Mouse (Mus musculus) ZHBTc4 (cell line): Measurements from ENCODE around the gene Soat1.
"Not testable (repeated sequence)": the region's sequence is repeated elsewhere in the genome, so short reads cannot be mapped to it uniquely, and the experiment has no call there.

Source experiments
- DNase-seq: peaks from one replicate; pipeline ENCODE4 v3.0.0-alpha.2; 2011; ENCODE audit warnings: low read depth, low spot score

The Soat1 gene

DNA sequence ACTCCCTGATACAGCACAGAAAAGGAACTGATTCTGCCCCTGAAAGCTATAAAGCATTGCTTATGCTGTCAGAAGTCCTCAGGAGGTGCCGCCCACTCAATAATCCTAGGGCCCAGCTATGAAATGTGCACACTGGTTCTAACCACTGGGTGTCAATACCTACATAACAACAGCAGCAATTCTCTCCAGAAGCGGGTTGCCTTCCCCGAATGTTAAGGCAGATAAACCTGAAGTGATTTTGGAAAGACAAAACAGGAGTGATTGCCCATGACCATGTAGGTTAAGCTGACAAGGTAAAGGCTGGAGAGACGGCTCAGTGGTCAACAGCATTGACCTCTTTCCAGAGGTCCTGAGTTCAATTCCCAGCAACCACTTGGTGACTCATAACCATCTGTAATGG is 48.4 kb downstream of the Soat1 start:
- no peak for DNase-seq

DNA sequence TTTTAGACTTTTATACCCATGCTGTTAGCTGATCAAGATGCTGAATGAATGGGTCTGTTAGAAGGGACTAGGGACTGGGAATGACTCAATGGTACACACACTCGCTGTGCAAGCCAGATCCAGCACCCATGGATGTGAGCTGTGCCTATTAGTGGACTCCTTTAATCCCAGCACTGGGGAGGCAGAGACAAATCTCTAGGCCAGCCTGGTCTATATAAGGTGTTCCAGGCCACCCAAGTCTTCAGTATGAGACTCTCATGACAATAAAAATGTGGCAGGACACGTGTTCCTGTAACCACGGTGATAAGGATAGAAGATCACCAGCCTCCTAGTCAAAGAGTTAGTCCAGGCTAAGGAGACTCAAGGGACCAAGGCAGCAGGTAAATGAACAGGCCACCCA is 50.1 kb downstream of the Soat1 start:
- no peak for DNase-seq

DNA sequence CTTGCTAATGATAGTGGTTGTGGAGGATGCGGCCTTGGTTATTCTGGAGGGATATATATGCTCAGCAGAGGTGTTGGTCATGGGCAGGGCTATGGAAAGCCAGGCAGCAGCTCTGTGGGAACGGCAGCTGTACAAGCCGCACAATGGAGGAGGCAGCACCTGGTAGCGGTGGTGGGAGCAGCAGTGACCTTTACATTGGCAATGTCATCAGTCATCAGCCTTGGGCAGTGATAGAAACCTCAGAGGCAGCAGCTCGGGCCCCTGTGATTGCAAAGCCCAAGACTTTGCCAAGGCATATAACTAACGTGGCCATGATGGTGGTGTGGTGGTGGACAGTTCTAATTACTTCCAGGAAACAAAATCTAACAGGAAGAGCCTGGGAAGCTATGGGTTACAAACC is 50.6 kb downstream of the Soat1 start:
- DNase-seq, result no peak

DNA sequence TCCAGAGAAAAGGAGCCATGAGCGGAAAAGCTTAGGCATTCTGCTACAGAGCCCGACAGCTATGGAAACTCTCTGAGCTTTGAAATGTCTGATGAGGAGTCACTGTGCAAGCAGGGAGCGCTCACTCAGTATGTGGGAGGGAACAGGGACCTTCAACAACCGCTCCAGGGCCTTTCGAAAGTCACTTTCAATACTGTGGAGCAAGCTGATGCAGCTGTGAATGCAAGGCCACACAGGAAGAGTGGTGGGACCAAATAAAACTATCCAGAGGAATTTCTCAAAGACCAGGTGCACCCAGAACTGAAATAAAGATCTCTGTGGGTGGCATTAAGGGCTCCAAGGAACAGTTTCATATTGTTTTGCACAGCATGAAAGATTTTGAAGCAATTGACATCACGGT is 51.3 kb downstream of the Soat1 start:
- DNase-seq, result peak; percentile 14

DNA sequence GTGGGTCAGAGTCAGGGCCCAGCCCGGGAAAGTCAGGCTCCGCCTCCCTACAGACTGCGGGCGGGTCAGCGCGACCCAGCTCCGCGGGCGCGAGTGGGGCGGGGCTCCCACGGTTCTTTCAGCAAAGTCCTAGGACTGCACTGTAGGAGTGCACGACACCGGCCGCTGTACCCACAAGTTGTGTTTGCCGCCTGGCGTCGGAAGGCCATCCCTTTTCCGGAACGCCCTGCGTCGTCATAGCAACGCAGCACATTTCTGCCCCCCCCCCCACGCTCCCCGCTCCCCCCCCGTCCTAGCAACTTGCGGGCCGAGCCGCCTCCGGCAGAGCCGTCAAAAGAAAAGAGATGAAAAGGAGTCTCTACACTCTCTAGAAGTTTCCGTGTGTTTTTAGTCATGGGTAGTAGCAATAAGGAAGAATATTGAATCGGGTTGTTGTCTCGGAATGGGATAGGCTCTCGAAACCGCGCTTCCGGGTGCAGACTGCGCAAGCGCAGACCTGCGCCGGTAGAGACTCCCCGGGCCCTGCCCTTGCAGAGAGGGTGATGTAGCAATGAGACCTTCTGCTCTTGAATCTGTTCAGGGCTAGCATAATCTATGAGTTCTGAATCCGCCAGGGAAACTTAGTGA is 53.3 kb downstream of the Soat1 start, which contains the start of gene Axdnd1:
Gene Axdnd1 (minus strand): TSS at position 489 of the 627 bp plus-strand sequence.
- peak; percentile 94 for DNase-seq

DNA sequence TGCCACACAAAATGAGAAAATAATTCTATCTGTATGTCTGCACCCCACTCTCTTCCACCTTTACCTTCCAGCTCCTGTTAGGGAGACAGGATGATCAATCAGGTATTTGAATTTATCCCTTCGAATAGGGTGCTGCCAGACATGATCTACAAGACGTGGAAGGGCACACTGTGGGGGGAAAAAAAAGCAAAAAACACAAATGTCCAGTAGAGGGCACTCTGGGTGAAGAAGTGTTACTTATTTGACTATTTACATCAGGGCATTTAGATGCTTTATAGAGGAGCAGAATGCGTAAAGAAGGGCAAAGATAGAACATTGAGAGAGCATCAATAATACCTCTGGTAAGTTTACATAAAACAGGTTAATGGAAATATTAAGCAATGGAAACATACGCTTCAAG is 56.0 kb downstream of the Soat1 start:
- peak; percentile 55 for DNase-seq

DNA sequence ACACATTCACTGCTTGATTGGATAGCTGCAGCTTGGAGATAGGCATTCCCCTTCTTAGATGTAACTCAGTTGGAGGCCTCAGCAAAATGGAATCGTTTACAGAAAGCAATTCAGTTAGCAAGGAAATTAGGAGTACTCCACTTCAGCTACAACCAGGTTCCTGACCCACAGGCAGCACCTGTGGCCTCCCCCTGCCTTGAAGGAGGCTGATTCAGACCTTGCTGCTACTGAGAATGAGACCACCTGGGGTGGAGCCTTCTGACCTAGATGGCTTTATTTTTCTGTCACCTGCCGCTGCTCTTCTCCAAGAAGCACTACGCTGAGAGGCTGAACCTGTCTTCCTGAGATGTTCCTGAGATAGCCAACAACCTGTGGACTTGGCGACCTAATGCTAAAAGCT is 65.6 kb downstream of the Soat1 start:
- no peak for DNase-seq

DNA sequence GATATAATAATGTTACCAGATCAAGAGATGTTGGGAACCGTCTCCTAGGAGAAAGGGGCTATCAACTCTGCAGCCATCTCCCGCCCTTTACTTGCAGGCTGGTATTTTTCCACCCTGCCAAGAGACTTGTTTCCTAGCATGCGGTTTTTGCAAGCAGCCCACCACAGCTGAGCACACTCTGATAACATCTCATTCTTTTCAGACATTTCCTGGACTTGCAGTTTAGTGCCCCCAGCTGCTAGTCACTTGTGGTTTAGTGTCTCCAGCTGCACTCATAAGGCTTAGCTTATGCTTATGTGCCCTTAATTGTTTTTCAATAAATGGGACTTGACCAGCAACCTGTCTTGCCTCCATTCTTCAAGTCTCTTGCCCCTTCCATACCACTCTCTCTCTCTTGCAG is 66.1 kb downstream of the Soat1 start:
- DNase-seq, result no peak

DNA sequence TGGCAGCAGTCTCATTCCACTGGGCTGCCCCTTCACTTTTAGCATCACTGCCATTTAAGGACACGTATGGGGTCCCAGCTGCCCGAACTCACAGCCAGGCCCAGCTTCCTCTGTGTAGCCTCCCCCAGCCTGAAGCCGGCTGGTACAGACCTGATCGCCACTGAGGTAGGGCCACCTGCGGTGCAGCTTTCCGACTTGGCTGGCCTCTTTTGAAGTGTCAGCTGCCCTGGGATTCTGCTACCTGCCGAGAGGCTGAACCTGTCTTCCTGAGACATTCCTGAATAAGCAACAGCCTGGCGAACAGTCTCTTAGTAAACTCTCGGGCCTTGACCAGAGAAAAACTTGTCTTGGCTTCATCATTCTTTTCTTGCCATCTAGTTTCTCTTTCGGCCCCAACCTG is 70.9 kb downstream of the Soat1 start:
- peak; percentile 48 for DNase-seq

DNA sequence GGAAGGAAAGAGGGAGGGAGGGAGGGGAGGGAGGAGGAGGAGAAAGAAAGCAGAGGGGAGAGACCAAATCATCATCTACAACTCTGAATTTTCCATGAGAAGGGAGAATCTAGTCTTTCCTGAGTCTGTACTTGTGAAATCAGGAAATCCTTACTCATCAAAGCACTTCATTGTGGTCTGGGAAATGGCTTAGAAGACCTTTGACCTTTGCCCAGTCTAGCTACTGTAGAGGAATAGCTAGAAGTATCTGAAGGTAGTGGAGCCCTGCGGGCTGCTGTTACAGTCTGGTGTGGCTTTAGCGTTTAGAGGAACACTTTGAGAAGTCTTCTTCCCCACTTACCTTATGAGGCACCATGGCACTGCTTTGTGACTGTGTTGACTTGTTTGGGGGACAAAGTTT is 71.6 kb downstream of the Soat1 start:
- DNase-seq, result no peak

DNA sequence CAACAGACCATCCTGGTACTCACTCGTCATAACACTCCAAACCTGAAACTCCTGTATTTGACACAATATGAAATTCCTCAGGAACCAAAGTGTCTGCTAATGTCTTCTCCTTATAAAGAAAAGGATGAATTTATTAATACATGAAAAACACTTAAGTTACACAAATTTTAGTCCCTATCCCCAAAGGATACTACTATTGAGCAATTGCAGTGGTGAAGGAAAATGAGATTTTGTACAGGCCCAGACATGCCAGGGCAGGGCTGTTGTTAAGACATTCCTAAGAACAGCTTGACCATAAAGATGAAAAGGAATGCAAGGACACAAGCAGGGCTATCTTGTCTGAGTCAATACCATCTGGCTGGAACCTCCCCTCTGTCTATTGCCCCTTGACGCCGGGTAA is 74.0 kb downstream of the Soat1 start:
- not testable (repeated sequence) for DNase-seq

DNA sequence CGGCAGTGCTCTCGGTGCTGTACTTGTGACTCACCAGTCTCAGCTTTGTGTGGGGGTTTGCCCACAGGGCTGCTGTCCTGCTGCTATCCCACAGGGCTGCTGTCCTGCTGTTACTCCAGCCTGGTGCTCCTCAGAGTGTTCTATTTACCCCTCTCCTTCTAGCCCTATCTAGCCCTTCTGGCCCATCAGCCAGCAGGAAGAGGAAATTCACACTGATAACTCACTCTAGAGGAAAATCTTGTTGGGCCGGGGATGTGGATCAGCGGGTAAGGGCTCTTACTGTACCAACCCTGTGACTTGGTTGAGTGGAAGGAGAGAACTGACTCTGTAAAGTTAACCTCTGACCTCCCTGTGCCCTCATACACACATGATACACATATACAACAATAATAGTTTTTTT is 81.0 kb downstream of the Soat1 start:
- no peak for DNase-seq

DNA sequence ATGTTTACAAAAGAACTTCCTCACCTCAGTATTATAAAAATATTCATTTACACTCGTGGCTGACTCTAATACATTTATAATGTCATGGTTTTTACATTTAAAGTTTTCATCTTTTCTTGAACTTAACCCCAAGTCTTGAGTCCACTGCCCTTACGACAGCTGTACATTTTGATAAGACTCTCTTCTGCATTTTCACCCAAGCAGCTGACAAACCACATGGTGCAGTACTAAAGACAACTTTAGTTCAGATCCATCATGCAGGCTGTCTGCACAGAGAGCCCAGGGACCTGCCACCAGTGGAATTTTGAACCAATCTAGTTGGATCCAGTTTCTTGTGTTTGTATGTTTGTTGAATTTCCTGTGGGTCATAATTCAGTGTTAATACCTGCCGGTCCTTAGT is 87.3 kb downstream of the Soat1 start:
- DNase-seq, result no peak

DNA sequence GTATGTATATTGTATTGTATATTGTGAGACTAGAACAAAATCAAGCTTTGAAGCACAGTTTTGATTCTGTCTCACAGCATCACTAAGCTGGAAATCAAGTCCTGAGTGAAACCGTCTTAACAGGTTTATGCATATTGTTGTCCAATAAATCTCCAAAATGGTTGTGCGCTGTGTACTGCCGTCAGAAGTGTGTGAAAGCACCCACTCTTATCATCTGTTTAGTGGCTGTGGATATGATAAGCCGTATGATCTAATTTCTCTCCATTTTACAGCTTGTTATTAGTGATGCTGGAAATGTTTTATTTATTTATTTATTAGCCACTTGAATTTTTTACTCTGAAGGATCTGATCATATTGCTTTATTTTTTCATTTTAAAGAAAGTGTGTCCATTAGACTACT is 87.9 kb downstream of the Soat1 start:
- DNase-seq, result no peak

DNA sequence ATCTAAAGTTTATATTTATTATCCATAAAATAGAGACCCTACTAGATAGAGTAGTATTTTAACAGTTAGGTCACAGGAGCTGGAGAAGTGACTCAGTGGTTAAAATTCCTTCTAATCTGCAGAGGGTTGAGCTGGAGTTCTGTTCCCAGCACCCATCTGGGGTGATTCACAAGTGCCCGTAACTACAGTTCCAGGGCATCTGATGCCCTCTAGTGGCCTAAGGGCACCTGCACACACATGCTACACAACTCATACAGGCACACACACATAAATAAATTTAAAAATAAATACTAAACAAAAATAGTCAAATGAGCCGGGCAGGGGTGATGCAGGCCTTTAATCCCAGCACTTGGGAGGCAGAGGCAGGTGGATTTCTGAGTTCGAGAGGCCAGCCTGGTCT is 92.9 kb downstream of the Soat1 start:
- peak; percentile 49 for DNase-seq
